Mouse (Mus musculus) brain, embryonic 14.5 days (tissue): ENCODE data around the gene Hoxb2.

Experiments used
- CTCF ChIP-seq: fragments of 200-500 bp; IDR thresholded peaks from 2 replicates; pipeline ENCODE4 v1.5.1; 2012; ENCODE audit warnings: inconsistent platforms, mild to moderate bottlenecking, moderate library complexity, borderline replicate concordance; ENCODE audit not compliant: insufficient read depth, insufficient read length; ENCODE audit errors: extremely low read depth
- POLR2A ChIP-seq: fragments of 200-500 bp; IDR thresholded peaks from 2 replicates; pipeline ENCODE4 v1.6.1; 2012; ENCODE audit warnings: mild to moderate bottlenecking, inconsistent platforms, borderline replicate concordance; ENCODE audit not compliant: poor library complexity, insufficient read depth, insufficient read length, severe bottlenecking; ENCODE audit errors: extremely low read depth

DNA sequence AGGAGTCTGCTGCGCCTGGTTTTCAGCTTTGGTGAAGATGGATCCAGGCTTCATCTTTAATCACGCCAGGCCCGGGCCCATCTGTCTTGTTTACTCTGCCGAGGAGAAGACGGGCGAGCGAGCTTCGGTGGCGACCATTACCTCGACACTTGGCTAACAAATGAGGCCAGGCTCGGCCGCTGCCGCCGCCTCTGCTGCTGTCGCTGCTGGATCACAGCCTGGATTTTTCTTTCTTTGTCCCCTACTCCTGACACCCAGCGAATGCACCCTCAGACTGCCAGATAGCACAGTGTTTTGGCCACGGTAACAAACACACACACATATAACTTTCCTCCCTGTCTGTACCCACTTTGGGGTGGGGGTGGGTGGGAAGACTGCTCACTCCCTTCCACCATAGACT is 29.6 kb upstream of the Hoxb2 start:
- TF ChIP-seq CTCF (no peak), POLR2A (no peak)
